Mouse (Mus musculus) right cerebral cortex, adult 2 months (tissue): ENCODE results near the gene Bglap.
"Not testable (repeated sequence)": the region's sequence is repeated elsewhere in the genome, so short reads cannot be mapped to it uniquely, and the experiment has no call there.

Source experiments
- DNase-seq, 2 experiments: peaks; one replicate each; pipeline ENCODE4 v3.0.0; 2021 to 2022; ENCODE audit warnings: low spot score in 2 of 2

The Bglap gene

GRCm38 (mm10) chr3:88395288-88395687 lies 11.0 kb upstream of the Bglap start:
- DNase-seq = no peak

GRCm38 (mm10) chr3:88393776-88394375 lies 9.6 kb upstream of the Bglap start:
- DNase-seq = no peak

- DNase-seq = not testable (repeated sequence)
Measured at GRCm38 (mm10) chr3:88382383-88382782, 1.9 kb downstream of the Bglap start.

DNA sequence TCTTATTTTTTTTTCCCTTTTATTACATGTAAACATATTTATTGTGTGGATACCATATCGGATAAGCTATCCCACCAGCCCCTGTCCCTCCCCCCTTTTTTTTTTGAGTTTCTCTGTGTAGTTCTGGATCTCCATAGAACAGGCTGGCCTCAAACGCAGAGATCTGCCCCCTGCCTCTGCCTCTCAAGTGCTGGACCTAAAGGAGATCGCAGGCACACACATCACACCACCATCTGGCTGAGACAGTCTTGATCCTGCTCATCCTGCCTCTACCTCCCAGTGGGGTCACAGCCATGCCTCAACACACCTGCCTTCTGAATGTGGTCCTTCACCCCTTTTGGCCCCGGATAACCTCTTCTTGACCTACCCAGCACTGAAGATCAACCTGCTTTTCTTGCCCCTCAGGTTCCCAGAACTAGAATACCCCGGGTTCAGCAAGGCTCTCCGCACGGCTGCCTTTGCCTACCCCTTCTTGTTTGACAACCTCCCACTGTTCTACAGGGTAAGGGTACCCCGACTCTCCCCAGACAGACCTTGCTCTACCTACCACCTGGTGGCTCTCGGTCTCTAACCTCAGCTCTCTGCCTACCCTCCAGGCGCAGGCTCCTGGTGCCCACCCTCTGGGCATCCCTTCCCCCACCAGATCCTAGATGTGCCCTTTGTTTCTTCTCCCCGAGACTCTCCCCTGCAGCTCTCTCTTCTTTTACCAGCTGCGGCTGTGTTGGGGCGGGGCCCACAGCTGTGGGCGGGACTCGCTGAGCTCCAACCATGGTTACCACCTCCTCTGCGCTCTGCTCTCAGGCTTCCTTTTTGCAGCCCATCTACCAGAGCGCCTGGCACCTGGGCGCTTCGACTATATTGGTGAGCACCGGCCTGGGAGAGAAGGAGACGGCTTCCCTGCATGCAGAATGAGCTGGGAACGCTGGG lies 2.6 kb downstream of the Bglap start:
- DNase-seq = not testable (repeated sequence)

DNA sequence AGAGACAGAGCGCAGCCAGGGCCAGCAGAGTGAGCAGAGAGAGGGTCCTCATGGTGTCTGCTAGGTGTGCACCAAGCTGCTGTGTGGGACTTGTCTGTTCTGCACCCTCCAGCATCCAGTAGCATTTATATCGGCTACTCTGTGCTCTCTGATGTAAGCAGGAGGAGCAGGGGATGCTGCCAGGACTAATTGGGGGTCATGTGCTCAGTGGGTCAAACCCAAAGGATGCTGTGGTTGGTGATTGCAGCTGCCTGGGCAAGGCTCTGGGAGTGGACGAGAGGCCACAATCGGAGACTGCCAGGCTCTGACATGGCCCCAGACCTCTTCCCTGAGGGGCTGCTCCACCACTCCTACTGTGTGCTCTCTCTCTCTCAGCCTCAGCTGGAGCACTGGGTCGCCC lies 5.7 kb downstream of the Bglap start, which contains the start of gene Bglap2:
TSS of gene Bglap2 (minus strand) at position 101 of the 400 bp plus-strand sequence.
- not testable (repeated sequence) for DNase-seq

DNA sequence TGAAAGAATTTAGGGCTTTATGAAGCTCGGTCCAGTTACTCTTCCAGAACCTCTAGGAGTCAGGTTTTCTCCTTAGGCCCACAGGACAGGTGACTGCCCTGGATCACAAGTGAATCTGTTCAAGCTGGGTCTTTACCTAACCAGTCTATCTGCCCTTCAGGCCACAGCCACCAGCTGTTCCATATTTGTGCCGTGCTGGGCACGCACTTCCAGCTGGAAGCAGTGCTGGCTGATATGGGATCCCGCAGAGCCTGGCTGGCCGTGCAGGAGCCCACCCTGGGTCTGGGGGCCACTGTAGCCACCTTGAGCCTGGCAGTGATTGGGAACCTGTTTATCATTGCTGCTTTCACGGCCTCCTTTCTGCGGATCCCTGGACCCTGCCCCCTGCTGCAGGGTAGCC lies 7.6 kb downstream of the Bglap start:
- not testable (repeated sequence) for DNase-seq

DNA sequence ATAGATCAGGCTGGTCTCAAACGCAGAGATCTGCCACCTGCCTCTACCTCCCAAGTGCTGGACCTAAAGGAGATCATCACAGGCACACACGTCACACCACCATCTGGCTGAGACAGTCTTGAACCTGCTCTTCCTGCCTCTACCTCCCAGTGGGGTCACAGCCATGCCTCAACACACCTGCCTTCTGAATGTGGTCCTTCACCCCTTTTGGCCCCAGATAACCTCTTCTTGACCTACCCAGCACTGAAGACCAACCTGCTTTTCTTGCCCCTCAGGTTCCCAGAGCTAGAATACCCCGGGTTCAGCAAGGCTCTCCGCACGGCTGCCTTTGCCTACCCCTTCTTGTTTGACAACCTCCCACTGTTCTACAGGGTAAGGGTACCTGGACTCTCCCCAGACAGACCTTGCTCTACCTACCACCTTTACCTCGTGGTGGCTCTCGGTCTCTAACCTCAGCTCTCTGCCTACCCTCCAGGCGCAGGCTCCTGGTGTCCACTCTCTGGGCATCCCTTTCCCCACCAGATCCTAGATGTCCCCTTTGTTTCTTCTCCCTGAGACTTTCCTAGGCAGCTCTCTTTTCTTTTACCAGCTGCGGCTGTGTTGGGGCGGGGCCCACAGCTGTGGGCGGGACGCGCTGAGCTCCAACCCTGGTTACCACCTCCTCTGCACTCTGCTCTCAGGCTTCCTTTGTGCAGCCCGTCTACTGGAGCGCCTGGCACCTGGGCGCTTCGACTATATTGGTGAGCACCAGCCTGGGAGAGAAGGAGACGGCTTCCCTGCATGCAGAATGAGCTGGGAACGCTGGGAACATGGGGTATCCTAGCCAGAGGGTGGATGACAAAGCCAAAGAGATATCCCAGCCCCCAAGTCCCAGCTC lies 8.3 kb downstream of the Bglap start:
- not testable (repeated sequence) for DNase-seq

DNA sequence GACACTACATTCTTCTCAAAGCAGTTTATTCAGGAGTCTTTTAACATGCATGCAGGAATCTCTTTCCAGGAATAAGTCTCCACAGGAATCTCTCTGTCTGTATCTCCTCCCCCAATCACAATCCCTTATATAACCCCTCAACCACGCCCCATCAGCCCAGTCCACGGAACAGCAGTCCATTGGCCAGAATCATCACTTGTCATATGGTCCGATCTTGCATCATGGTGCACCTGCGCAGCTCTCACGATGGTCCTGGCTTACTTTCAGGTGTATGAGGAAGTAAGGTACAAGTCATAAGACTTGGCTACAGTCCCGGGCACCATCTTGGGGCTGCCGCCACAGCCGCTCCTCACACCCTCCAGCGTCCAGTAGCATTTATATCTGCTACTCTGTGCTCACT lies 11.6 kb downstream of the Bglap start, which contains the start of gene Bglap3:
TSS of gene Bglap3 (minus strand) at position 101 of the 400 bp plus-strand sequence.
- not testable (repeated sequence) for DNase-seq

DNA sequence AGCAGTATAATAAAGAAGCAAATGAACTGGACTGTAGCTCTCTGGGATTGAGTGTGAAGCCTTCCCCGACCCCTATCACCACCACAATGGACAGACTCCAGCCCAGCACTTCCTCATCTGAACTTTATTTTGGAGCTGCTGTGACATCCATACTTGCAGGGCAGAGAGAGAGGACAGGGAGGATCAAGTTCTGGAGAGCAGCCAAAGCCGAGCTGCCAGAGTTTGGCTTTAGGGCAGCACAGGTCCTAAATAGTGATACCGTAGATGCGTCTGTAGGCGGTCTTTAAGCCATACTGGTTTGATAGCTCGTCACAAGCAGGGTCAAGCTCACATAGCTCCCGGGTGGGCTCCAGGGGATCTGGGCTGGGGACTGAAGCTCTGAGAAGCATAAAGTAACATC lies 15.8 kb downstream of the Bglap start:
- DNase-seq = not testable (repeated sequence)

DNA sequence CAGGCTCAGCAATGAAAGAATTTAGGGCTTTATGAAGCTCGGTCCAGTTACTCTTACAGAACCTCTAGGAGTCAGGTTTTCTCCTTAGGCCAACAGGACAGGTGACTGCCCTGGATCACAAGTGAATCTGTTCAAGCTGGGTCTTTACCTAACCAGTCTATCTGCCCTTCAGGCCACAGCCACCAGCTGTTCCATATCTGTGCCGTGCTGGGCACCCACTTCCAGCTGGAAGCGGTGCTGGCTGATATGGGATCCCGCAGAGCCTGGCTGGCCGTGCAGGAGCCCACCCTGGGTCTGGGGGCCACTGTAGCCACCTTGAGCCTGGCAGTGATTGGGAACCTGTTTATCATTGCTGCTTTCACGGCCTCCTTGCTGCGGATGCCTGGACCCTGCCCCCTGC lies 16.7 kb downstream of the Bglap start:
- DNase-seq = not testable (repeated sequence)

- DNase-seq = peak; percentile 67 to 69
Measured at GRCm38 (mm10) chr3:88366830-88367428, 17.3 kb downstream of the Bglap start.

DNA sequence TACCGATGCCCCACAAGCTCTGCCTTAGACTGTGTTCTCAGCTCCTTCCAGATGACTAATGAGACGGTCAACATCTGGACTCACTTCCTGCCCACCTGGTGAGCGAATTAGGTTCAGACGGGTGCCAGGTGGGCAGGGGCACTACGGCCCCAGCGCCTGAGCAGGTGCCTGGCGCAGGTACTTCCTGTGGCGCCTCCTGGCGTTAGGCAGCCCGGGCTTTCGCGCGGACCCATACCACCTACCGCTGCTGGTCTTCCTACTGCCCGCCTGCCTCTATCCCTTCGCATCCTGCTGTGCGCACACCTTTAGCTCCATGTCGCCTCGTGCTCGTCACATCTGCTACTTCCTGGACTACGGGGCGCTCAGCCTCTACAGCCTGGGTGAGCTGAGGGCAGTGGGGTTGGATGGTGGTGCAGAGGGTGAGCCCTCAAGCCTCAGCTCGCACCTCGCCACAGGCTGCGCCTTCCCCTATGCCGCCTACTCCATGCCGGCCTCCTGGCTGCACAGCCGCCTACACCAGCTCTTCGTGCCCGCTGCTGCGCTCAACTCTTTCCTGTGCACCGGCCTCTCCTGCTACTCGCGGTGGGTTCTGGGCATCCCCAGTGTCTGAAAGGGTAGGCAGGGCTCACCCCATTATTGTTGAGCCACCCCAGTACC lies 18.4 kb downstream of the Bglap start:
- DNase-seq = peak in 1 of 2 experiments; percentile 38

DNA sequence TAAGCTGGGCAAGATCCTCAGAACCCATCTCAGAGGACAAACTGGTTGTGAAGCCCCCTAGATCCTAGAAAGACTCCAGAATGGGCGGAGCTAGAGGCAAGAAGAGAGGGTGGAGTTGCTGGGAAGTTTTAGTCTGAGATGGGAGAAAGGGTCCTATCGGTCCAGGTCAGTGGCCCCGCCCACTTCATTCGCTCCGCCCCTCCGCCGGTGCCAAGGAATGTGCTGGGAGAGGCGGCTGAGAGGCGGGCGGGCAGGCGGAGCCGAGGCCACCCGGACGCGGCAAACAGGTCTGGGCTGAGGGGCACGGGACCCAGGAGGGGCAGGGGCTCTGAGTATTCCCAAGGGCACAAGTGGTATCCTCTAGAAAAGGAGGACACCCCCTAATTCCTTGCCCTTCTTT lies 19.9 kb downstream of the Bglap start, which contains the start of gene Paqr6:
TSS of gene Paqr6 (plus strand) at position 248 of the 400 bp plus-strand sequence.
- DNase-seq = no peak

- DNase-seq = peak in 1 of 2 experiments; percentile 35
Measured at GRCm38 (mm10) chr3:88363700-88364099, 20.6 kb downstream of the Bglap start.

DNA sequence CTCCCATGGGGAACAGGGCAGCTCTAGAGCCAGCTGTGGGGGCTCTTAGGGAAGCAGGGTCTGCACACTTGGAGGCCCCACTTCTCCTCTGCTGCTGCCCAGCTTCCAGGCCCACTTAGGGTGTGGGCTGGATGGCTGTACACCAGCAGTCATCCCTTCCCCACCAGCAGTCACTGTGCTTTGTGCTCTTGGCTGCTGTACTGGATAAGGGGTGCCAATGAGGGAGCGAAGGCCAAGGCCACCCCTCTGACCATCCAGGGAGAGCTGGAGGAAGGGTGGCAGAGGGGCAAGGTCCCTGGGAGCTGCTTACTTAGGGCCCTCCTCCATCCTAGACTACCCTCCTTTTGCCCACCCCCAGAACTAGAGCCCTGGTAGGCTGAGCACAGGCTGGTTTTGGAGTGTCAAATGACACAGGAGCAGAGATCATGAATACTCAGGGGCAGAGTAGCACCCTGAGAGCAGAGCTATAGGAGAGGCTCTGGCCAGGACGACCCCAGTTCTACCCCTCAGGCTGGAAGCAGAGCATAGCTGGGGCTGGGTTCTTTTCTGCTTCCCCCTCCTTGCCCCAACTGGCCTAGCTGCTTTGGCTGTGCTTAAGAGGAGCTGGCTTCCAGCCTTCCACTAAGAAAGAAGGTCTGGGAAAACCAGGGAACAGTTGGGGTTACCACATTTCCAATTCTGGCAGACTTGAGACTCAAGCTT lies 22.5 kb downstream of the Bglap start:
- no peak for DNase-seq

- no peak for DNase-seq
Measured at GRCm38 (mm10) chr3:88361096-88361495, 23.2 kb downstream of the Bglap start.

DNA sequence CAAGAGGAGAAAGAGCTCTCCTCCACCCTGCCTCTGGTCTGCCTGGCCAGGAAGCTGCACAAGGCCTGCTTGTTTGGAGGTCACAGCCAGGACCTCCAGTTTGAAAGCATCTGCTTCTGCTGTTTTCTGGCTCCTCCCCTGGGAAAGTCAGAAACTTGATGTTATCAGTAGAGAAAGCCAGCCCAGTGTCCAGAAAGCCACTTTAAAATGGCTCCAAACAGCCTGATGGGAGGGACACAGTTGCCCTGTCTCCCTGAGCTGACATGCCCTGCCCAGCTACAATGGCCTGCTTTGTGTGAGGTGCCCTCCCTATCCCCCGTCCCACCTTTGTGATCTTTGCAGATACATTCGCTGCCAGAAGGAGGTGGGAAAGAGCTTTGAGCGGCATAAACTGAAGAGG lies 24.3 kb downstream of the Bglap start:
- no peak for DNase-seq

DNA sequence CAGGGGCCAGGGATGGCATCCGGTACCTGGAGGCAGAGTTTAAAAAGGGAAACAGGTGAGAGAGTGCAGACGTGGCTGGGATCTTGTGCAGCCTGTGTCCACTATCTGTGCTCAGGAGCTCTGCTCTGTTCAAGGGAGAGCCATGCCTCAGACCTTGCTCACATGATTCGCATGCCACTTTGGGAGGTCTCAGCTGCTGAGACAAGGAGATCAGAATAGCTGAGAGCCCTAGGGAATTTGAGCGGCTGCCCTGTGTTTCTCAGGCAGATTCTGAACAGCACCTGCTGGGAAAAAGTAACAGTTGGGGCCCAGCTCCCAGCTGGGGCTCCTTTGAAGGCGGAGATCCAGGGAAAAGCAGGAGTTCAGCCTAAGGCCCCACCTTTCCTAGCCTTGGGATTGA lies 24.7 kb downstream of the Bglap start:
- DNase-seq = no peak

- no peak for DNase-seq
Measured at GRCm38 (mm10) chr3:88354396-88355165, 29.7 kb downstream of the Bglap start.
